Mouse (Mus musculus) layer of hippocampus, adult 18-20 months (tissue): ENCODE results near the gene Ugcg. TPM values are rescaled to one million over a fixed set of nuclear protein-coding genes. Genes with fewer than 3 reads are reported as not detected.

ENCODE experiments used
- DNase-seq, 2 experiments: peaks; one replicate each; pipeline ENCODE4 v3.0.0; 2022; ENCODE audit warnings: low spot score in 2 of 2
- long read RNA-seq: library from polyadenylated mRNA; stranded (forward); transcript quantifications from one replicate; pipeline ENCODE4 v2.0.0, GENCODE M21; 2021
- total RNA-seq, 2 experiments: library from RNA; stranded (reverse); gene quantifications; 2 replicates each; pipeline ENCODE4 v1.2.3; 2021

Gene Ugcg
- total RNA-seq: 10 to 100 TPM; 64.4 to 68.6 TPM
- long read RNA-seq, full-length matches to known transcripts: 72 of 78 reads
- long read RNA-seq, partial matches to known transcripts: 4 of 78 reads
- long read RNA-seq, other reads (novel, unspliced or antisense): 2 of 78 reads

GRCm38 (mm10) chr4:59188802-59189545, at the start of gene Ugcg:
Ugcg (plus strand) TSS chr4:59189257.
- peak; percentile 35 to 73 for DNase-seq

- no peak for DNase-seq
These were observed 40.0 kb upstream of the Ugcg start for GRCm38 (mm10) chr4:59149043-59149442.

- DNase-seq: no peak
These were observed 38.1 kb upstream of the Ugcg start for GRCm38 (mm10) chr4:59150907-59151306.

GRCm38 (mm10) chr4:59151953-59152352, 37.1 kb upstream of the Ugcg start:
- no peak for DNase-seq

GRCm38 (mm10) chr4:59156897-59157592, 32.0 kb upstream of the Ugcg start:
- no peak for DNase-seq

- DNase-seq: no peak
These were observed 31.4 kb upstream of the Ugcg start for GRCm38 (mm10) chr4:59157654-59158053.

- DNase-seq: no peak
These were observed 28.8 kb upstream of the Ugcg start for GRCm38 (mm10) chr4:59160289-59160688.

GRCm38 (mm10) chr4:59160959-59161670, 27.9 kb upstream of the Ugcg start:
- no peak for DNase-seq

GRCm38 (mm10) chr4:59164034-59164433, 25.0 kb upstream of the Ugcg start:
- DNase-seq: no peak

- DNase-seq: no peak
These were observed 21.7 kb upstream of the Ugcg start for GRCm38 (mm10) chr4:59167251-59167847.

- DNase-seq: no peak
These were observed 19.1 kb upstream of the Ugcg start for GRCm38 (mm10) chr4:59169981-59170380.

- DNase-seq: no peak
These were observed 16.4 kb upstream of the Ugcg start for GRCm38 (mm10) chr4:59172616-59173015.

- DNase-seq: no peak
These were observed 15.7 kb upstream of the Ugcg start for GRCm38 (mm10) chr4:59173181-59173922.

GRCm38 (mm10) chr4:59175003-59175402, 14.1 kb upstream of the Ugcg start:
- no peak for DNase-seq

GRCm38 (mm10) chr4:59175929-59176328, 13.1 kb upstream of the Ugcg start:
- DNase-seq: no peak

- no peak for DNase-seq
These were observed 11.5 kb upstream of the Ugcg start for GRCm38 (mm10) chr4:59177566-59177965.

GRCm38 (mm10) chr4:59181320-59182271, 7.5 kb upstream of the Ugcg start:
- DNase-seq: no peak

GRCm38 (mm10) chr4:59185671-59186070, 3.4 kb upstream of the Ugcg start:
- DNase-seq: no peak

- peak; percentile 9 to 69 for DNase-seq
These were observed 1.8 kb upstream of the Ugcg start for GRCm38 (mm10) chr4:59187289-59187688.

GRCm38 (mm10) chr4:59188474-59188801, 619 bp upstream of the Ugcg start:
- DNase-seq: no peak
